Mouse (Mus musculus) heart, embryonic 14.5 days (tissue): ENCODE results near the gene Pard3. TPM values are rescaled to one million over a fixed set of nuclear protein-coding genes. Genes with fewer than 3 reads are reported as not detected.

Experiments used
- ATAC-seq: fragments of 200-750 bp; cut with Nextera tagmentation; 2 replicates; pipeline ENCODE4 v1.8.0; 2017; ENCODE audit warnings: low read depth, moderate TSS enrichment; ENCODE audit not compliant: insufficient number of reproducible peaks, insufficient read depth, low FRiP score
- H3K27ac ChIP-seq, 2 experiments: fragments of 200-500 bp in 1 of 2; fragments of 300-500 bp in 1 of 2; sonication (generic) in 1 of 2; replicated peaks in 1 of 2; 2 replicates each; pipeline ENCODE4 v1.5.1; 2012 to 2014; ENCODE audit warnings: low read depth in 2 of 2, low read length in 2 of 2, control low read depth in 1 of 2, mild to moderate bottlenecking in 1 of 2, mixed read lengths in 1 of 2; ENCODE audit not compliant: control insufficient read depth in 1 of 2, insufficient read depth in 1 of 2
- H3K27me3 ChIP-seq: fragments of 300-500 bp; sonication (generic); 2 replicates; pipeline ENCODE4 v1.6.1; 2014; ENCODE audit warnings: mild to moderate bottlenecking, low read length, control low read depth; ENCODE audit not compliant: control insufficient read depth, insufficient read depth
- H3K36me3 ChIP-seq: fragments of 300-500 bp; sonication (generic); 2 replicates; pipeline ENCODE4 v1.6.1; 2014; ENCODE audit warnings: mild to moderate bottlenecking, control low read depth, low read length, mixed read lengths; ENCODE audit not compliant: control insufficient read depth, insufficient read depth
- H3K4me1 ChIP-seq, 2 experiments: fragments of 200-500 bp in 1 of 2; fragments of 300-500 bp in 1 of 2; sonication (generic) in 1 of 2; 2 replicates each; pipeline ENCODE4 v1.6.1; 2012 to 2014; ENCODE audit warnings: low read length in 2 of 2, control low read depth in 1 of 2, mixed read lengths in 1 of 2; ENCODE audit not compliant: control insufficient read depth in 2 of 2, insufficient read depth in 2 of 2
- H3K4me2 ChIP-seq: fragments of 300-500 bp; sonication (generic); 2 replicates; pipeline ENCODE4 v1.6.1; 2014; ENCODE audit warnings: mild to moderate bottlenecking, low read length
- H3K4me3 ChIP-seq, 2 experiments: fragments of 200-500 bp in 1 of 2; fragments of 300-500 bp in 1 of 2; sonication (generic) in 1 of 2; 2 replicates each; pipeline ENCODE4 v1.5.1; 2012 to 2014; ENCODE audit warnings: low read length in 2 of 2, mild to moderate bottlenecking in 2 of 2, control low read depth in 1 of 2, low read depth in 1 of 2, moderate library complexity in 1 of 2; ENCODE audit not compliant: control insufficient read depth in 1 of 2, insufficient read depth in 1 of 2
- H3K9ac ChIP-seq: fragments of 300-500 bp; sonication (generic); 2 replicates; pipeline ENCODE4 v1.6.1; 2014; ENCODE audit warnings: mild to moderate bottlenecking, low read length
- H3K9me3 ChIP-seq: fragments of 300-500 bp; sonication (generic); 2 replicates; pipeline ENCODE4 v1.6.1; 2016; ENCODE audit warnings: low read length, control low read depth; ENCODE audit not compliant: control insufficient read depth
- WGBS: fragments of 180-500 bp; shearing (Covaris S2); extraction: QIAGEN DNeasy Blood & Tissue Kit; methylation state at CpG from one replicate; pipeline ENCODE4 v1.1.7; 2014; 5-methylcytosine and 5-hydroxymethylcytosine counted together
- polyA plus RNA-seq: library from polyadenylated mRNA; unstranded; fragments of >200 nt; fragmentation: Nextera tagmentation; extraction: Ambion mirVana; gene quantifications from 2 replicates; pipeline ENCODE4 v1.2.1, GENCODE M21; 2014

Pard3 gene
- polyA plus RNA-seq, 1 experiment from 2014 or later, result 21.2 TPM

GRCm38 (mm10) chr8:127552161-127552595 lies 488.5 kb downstream of the Pard3 start:
- H3K9ac ChIP-seq, result no peak overlapping the region
- H3K4me2 ChIP-seq, result no peak overlapping the region
- no peaks in the 10 kb centered on the region for H3K9me3 ChIP-seq
- no peaks in the 10 kb centered on the region for H3K27me3 ChIP-seq
- no peak for ATAC-seq
- H3K4me3 ChIP-seq, result no peak overlapping the region
- H3K27ac ChIP-seq, result no peak overlapping the region
- no peaks in the 10 kb centered on the region for H3K36me3 ChIP-seq
- WGBS, result 65% methylated on average over 11 of the region's 11 CpGs
- H3K4me1 ChIP-seq, result peaks cover 2 to 3% of the 10 kb centered on the region in 2 experiments; a peak in 1 of 4 replicates

- 93% methylated on average over 13 of the region's 13 CpGs for WGBS
- Histone ChIP-seq H3K4me2 (no peak overlapping the region), H3K27me3 (no peaks in the 10 kb centered on the region), H3K9ac (no peak overlapping the region), H3K9me3 (no peaks in the 10 kb centered on the region), H3K4me1 (peaks cover 2 to 3% of the 10 kb centered on the region in 2 experiments; a peak in 1 of 4 replicates), H3K4me3 (no peak overlapping the region), H3K36me3 (no peaks in the 10 kb centered on the region), H3K27ac (no peak overlapping the region)
- no peak for ATAC-seq
These were observed 489.1 kb downstream of the Pard3 start for GRCm38 (mm10) chr8:127552836-127553235.

GRCm38 (mm10) chr8:127553582-127553981 lies 489.9 kb downstream of the Pard3 start:
- H3K27me3 ChIP-seq, result no peaks in the 10 kb centered on the region
- peaks cover 2 to 3% of the 10 kb centered on the region in 2 experiments; a peak in 1 of 4 replicates for H3K4me1 ChIP-seq
- whole genome bisulfite sequencing, result 80% methylated on average over 5 of the region's 5 CpGs
- H3K9me3 ChIP-seq, result no peaks in the 10 kb centered on the region
- no peak overlapping the region for H3K4me3 ChIP-seq
- no peaks in the 10 kb centered on the region for H3K36me3 ChIP-seq
- H3K27ac ChIP-seq, result no peak overlapping the region
- no peak overlapping the region for H3K4me2 ChIP-seq
- H3K9ac ChIP-seq, result no peak overlapping the region
- no peak for ATAC-seq

GRCm38 (mm10) chr8:127555795-127556194 lies 492.1 kb downstream of the Pard3 start:
- Histone ChIP-seq H3K36me3 (no peaks in the 10 kb centered on the region), H3K9ac (no peak overlapping the region), H3K4me3 (no peak overlapping the region), H3K4me1 (peaks cover 2 to 3% of the 10 kb centered on the region in 2 experiments; a peak in 1 of 4 replicates), H3K9me3 (no peaks in the 10 kb centered on the region), H3K27me3 (no peaks in the 10 kb centered on the region), H3K27ac (no peak overlapping the region), H3K4me2 (no peak overlapping the region)
- no peak for ATAC-seq
- 71% methylated on average over 2 of the region's 2 CpGs for WGBS

GRCm38 (mm10) chr8:127556964-127557363 lies 493.3 kb downstream of the Pard3 start:
- Histone ChIP-seq H3K27ac (no peak overlapping the region), H3K4me2 (no peak overlapping the region), H3K27me3 (no peaks in the 10 kb centered on the region), H3K4me1 (peaks cover 1 to 3% of the 10 kb centered on the region in 2 experiments; a peak in 1 of 4 replicates), H3K9ac (no peak overlapping the region), H3K36me3 (no peaks in the 10 kb centered on the region), H3K9me3 (no peaks in the 10 kb centered on the region), H3K4me3 (no peak overlapping the region)
- ATAC-seq, result no peak
- WGBS, result 56% methylated on average over 11 of the region's 11 CpGs

GRCm38 (mm10) chr8:127557566-127557965 lies 493.9 kb downstream of the Pard3 start:
- Histone ChIP-seq H3K9ac (no peak overlapping the region), H3K4me2 (no peak overlapping the region), H3K9me3 (no peaks in the 10 kb centered on the region), H3K4me3 (no peak overlapping the region), H3K27me3 (no peaks in the 10 kb centered on the region), H3K36me3 (no peaks in the 10 kb centered on the region), H3K4me1 (0 out of 4 replicates have a peak, but pooled peaks cover 0 to 3% of the 10 kb centered on the region in 2 experiments), H3K27ac (no peak overlapping the region)
- ATAC-seq, result no peak

- ATAC-seq, result no peak
- H3K27me3 ChIP-seq, result no peaks in the 10 kb centered on the region
- H3K27ac ChIP-seq, result no peak overlapping the region
- H3K36me3 ChIP-seq, result no peaks in the 10 kb centered on the region
- H3K4me1 ChIP-seq, result no peaks in the 10 kb centered on the region
- no peak overlapping the region for H3K4me3 ChIP-seq
- H3K9me3 ChIP-seq, result no peaks in the 10 kb centered on the region
- WGBS, result 68% methylated on average over 5 of the region's 5 CpGs
- H3K4me2 ChIP-seq, result no peak overlapping the region
- no peak overlapping the region for H3K9ac ChIP-seq
These were observed 499.9 kb downstream of the Pard3 start for GRCm38 (mm10) chr8:127563634-127564033.

- no peaks in the 10 kb centered on the region for H3K27me3 ChIP-seq
- ATAC-seq, result no peak
- H3K9me3 ChIP-seq, result no peaks in the 10 kb centered on the region
- H3K4me2 ChIP-seq, result no peak overlapping the region
- WGBS, result 47% methylated on average over 4 of the region's 4 CpGs
- peaks cover 0 to 2% of the 10 kb centered on the region in 2 experiments; a peak in 1 of 4 replicates for H3K4me1 ChIP-seq
- no peak overlapping the region for H3K27ac ChIP-seq
- no peak overlapping the region for H3K4me3 ChIP-seq
- H3K36me3 ChIP-seq, result no peaks in the 10 kb centered on the region
- no peak overlapping the region for H3K9ac ChIP-seq
These were observed 500.7 kb downstream of the Pard3 start for GRCm38 (mm10) chr8:127564426-127564825.
